Mouse (Mus musculus) adrenal gland, postnatal 0 days (tissue): Measurements from ENCODE around the gene Ms4a4d. TPM values are rescaled to one million over a fixed set of nuclear protein-coding genes. Genes with fewer than 3 reads are reported as not detected.

ENCODE experiments used
- polyA plus RNA-seq: library from polyadenylated mRNA; unstranded; fragments of >200 nt; fragmentation: Nextera tagmentation; extraction: Ambion mirVana; gene quantifications from 2 replicates; pipeline ENCODE4 v1.2.1, GENCODE M21; 2015

Ms4a4d gene
- polyA plus RNA-seq: 11.0 and 21.6 TPM in 2 replicates

GRCm38 (mm10) chr19:11536593-11536992 lies at the start of gene Ms4a4d:
Ms4a4d (plus strand) TSS chr19:11536801.

GRCm38 (mm10) chr19:11516246-11516645 lies 20.4 kb upstream of the Ms4a4d start, which contains the start of gene Ms4a6b:
Ms4a6b (plus strand) TSS chr19:11516512.

GRCm38 (mm10) chr19:11604603-11605002 lies 68.0 kb downstream of the Ms4a4d start, which contains the start of gene Ms4a6d:
Ms4a6d (minus strand) TSS chr19:11604849.

Other genes starting within 250 kb of the Ms4a4d start
- 0.05 and 0.15 TPM in 2 replicates for gene Ms4a14, start 222.3 kb upstream of the Ms4a4d start, polyA plus RNA-seq
- gene Ms4a7, start 200.7 kb upstream of the Ms4a4d start, polyA plus RNA-seq: 23.8 and 28.7 TPM in 2 replicates
- gene Ms4a4a, start 161.3 kb upstream of the Ms4a4d start, polyA plus RNA-seq: 13.8 and 15.1 TPM in 2 replicates
- gene Ms4a4c, start 132.0 kb upstream of the Ms4a4d start, polyA plus RNA-seq: 1.6 and 3.9 TPM in 2 replicates
- 1.4 and 1.5 TPM in 2 replicates for gene Ms4a4b, start 93.2 kb upstream of the Ms4a4d start, polyA plus RNA-seq
- gene Ms4a6c, start 67.4 kb upstream of the Ms4a4d start, polyA plus RNA-seq: 17.0 and 27.1 TPM in 2 replicates
- 0.41 TPM in 1 of 2 replicates, not detected in the other for gene Gm8369, start 50.9 kb upstream of the Ms4a4d start, polyA plus RNA-seq
- 15.2 and 20.5 TPM in 2 replicates for gene Ms4a6b, start 20.3 kb upstream of the Ms4a4d start, polyA plus RNA-seq
- 19.1 and 24.5 TPM in 2 replicates for gene Ms4a6d, start 68.0 kb downstream of the Ms4a4d start, polyA plus RNA-seq
- 0.54 and 0.59 TPM in 2 replicates for gene Ms4a2, start 86.9 kb downstream of the Ms4a4d start, polyA plus RNA-seq
- gene Ms4a3, start 104.0 kb downstream of the Ms4a4d start, polyA plus RNA-seq: 0.69 and 2.6 TPM in 2 replicates
- gene Oosp2, start 123.8 kb downstream of the Ms4a4d start, polyA plus RNA-seq: 0.76 TPM in 1 of 2 replicates, not detected in the other
- 4.0 TPM in 2 replicates for gene Oosp1, start 154.3 kb downstream of the Ms4a4d start, polyA plus RNA-seq
- gene Oosp3, start 160.3 kb downstream of the Ms4a4d start, polyA plus RNA-seq: not detected in 2 replicates
- gene Gif, start 210.8 kb downstream of the Ms4a4d start, polyA plus RNA-seq: 0.35 TPM in 1 of 2 replicates, not detected in the other
- gene Mrpl16, start 233.6 kb downstream of the Ms4a4d start, polyA plus RNA-seq: 52.6 and 60.2 TPM in 2 replicates